Mouse (Mus musculus): ENCODE data around the gene Tmem138.

GRCm38 (mm10) chr19:10569627-10570026, 7.5 kb downstream of the Tmem138 start:
- TF ChIP-seq CTCF (IDR thresholded peaks at IDR 0.05; ENCODE audit: insufficient read depth, low read length) = no peak
- no peak for TF ChIP-seq POLR2A (IDR thresholded peaks at IDR 0.05; ENCODE audit: borderline replicate concordance, extremely low read depth, low read depth, low read length)

Measured in lung, adult 2 months (tissue).